Mouse (Mus musculus) adrenal gland, adult 18-20 months (tissue): ENCODE data around the gene Gdf10. TPM values are rescaled to one million over a fixed set of nuclear protein-coding genes. Genes with fewer than 3 reads are reported as not detected.

Source experiments
- DNase-seq, 2 experiments: peaks; one replicate each; pipeline ENCODE4 v3.0.0; 2021 to 2022; ENCODE audit warnings: low spot score in 2 of 2
- long read RNA-seq, 2 experiments: library from polyadenylated mRNA; stranded (forward); transcript quantifications; one replicate each; pipeline ENCODE4 v2.0.0; 2021
- total RNA-seq, 2 experiments: library from RNA; stranded (reverse); gene quantifications; 1 replicate in 1 of 2; 2 replicates in 1 of 2; pipeline ENCODE4 v1.2.3; 2021

Gdf10 gene
- total RNA-seq, result 10 to 100 TPM in 1 of 2 experiments, 1 to 10 TPM in 1; 7.2 to 10.6 TPM
- long read RNA-seq, experiment 1, full-length matches to known transcripts, result 15 of 18 reads
- long read RNA-seq, experiment 1, partial matches to known transcripts, result 3 of 18 reads
- long read RNA-seq, experiment 1, other reads (novel, unspliced or antisense), result 0 of 18 reads
- long read RNA-seq, experiment 2, full-length matches to known transcripts, result 4 of 8 reads
- long read RNA-seq, experiment 2, partial matches to known transcripts, result 4 of 8 reads
- long read RNA-seq, experiment 2, other reads (novel, unspliced or antisense), result 0 of 8 reads

DNA sequence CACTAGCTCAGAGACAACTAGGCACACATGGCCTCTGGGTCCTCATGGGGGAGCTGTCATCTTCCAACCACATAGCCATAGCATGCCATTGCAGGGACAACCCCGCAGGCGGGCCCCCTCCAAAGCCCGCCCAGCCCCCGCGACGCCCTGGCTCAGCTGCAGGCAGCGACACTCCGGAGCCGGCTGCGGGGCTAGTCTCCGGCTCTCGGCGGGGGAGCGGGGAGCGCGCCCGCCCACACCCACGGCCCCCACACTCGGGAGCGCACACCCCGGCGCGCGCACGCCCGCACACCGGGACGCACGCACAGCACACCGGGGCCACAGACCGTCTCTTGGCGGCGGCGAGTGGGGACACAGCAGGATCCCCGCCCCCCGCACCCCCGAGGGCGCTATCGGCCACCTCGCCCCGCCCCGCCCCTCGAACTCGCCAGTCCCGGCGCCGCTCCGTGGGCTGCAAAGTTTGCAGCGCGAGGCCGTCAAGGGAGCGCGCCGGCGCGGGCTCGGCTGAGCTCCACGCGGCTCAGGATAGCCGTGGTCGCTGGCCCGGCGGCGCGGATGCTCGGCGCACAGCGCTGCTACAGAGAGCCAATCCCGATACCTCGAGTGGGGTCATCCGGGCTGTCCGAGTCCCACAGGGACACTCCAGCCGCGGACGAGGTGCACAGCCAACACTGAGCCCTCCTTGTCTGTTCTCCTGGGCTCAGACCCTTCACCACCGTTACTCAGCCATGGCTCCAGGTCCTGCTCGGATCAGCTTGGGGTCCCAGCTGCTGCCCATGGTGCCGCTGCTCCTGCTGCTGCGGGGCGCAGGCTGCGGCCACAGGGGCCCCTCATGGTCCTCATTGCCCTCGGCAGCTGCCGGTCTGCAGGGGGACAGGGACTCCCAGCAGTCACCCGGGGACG, at the start of gene Gdf10:
Gene Gdf10 (plus strand): TSS at position 420 of the 903 bp plus-strand sequence.
- DNase-seq, result peak in 1 of 2 experiments; percentile 52

DNA sequence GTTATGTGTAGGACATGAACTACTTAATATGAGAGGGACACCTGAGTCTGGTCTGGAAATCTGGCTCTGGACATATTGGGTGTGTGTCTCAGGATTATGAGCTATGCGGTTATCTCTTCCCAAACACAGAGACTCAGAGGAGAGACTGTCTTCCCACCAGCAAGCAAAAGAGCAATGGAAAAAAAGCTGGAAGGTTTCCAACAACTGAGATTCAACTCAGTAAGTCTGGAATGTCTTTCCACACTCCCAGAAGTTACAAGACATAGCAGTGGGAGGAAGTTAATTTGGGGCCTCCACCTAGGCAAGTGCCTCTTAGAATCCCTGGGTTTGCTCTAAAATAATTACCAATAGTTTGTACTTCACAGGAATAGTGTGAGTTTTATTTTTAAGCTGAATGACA, 44.6 kb upstream of the Gdf10 start:
- DNase-seq, result no peak

DNA sequence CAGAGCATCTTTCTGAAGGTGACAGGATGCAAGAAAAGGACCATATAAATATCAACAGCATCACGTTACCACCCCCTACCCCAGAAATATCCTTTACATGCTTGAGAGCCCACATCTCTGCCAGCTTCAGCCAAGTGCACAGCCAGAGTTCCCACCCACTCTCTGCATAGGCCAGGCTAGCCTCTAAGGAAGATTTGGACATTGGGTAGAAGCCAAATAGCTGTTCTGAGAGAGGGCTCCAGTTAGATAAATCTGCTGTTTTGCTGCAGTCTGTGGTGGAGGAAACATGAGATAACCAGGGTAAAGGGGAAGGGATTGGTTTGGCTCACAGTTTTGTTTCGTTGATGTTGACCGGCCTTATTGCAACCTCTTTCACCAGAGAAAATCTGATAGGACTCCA, 43.2 kb upstream of the Gdf10 start:
- DNase-seq, result no peak

DNA sequence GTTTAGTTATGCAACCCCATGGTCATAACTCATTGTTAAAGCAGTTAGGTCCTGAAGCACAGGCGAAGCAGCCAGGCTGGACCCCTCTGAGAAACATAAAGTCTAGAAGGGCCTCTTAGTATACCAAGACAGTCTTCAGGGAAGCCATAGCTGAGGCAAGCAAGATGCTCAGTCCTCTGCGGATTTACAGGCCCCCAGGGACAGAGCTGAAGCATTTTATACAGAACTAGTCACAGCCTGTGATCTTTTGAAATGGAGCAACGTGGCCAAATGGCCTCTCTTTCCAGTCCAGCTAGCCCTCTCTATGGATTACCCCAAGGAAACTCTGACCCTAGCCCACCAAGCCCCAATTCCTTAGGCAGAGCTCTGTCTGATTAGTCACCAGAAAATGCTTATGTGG, 41.9 kb upstream of the Gdf10 start:
- DNase-seq, result no peak

DNA sequence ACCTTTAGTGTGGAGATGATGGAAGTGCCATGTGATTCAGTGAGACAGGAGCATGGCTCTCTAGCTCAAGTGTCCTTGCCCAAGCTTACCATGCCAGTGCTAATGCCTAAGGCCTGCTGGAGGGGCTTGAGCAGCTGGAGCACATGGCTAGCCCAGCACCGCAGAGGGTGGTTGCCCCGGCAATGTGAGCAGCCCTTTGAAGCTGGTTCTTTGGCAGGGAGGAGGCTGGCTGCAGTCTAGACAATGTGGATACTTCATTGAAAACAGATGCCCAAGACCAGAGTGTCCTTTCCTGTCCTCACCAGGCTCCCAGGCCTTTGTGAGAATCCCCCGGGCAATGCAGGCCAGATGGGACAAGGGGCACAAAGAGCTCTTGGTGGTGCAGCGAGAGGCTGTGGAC, 40.3 kb upstream of the Gdf10 start:
- DNase-seq, result no peak

- DNase-seq, result no peak
Observed at GRCm38 (mm10) chr14:33885466-33885865, 37.9 kb upstream of the Gdf10 start.

GRCm38 (mm10) chr14:33888387-33889035, 34.9 kb upstream of the Gdf10 start:
- no peak for DNase-seq

- DNase-seq, result no peak
Observed at GRCm38 (mm10) chr14:33889971-33890370, 33.4 kb upstream of the Gdf10 start.

DNA sequence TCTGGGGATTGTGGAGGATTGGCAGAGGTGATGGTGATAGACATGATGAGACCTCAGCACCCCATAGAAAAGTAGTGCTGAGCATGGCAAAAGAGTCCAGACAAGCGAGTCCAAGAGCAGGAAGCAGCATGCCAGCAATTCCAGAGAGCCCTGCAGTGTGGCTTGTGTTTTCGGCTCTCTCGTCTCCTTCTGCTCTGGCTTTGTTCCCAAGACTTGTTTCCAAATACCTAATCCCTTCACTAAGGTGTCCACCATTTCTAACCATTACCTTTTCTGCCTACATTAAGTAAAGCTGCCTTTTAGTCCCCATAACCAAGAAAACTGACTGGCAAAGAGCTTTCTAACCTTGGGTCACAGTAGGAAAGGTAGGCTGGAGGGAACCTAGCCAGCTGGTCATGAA, 31.9 kb upstream of the Gdf10 start:
- DNase-seq, result no peak

GRCm38 (mm10) chr14:33895777-33896176, 27.6 kb upstream of the Gdf10 start:
- no peak for DNase-seq

DNA sequence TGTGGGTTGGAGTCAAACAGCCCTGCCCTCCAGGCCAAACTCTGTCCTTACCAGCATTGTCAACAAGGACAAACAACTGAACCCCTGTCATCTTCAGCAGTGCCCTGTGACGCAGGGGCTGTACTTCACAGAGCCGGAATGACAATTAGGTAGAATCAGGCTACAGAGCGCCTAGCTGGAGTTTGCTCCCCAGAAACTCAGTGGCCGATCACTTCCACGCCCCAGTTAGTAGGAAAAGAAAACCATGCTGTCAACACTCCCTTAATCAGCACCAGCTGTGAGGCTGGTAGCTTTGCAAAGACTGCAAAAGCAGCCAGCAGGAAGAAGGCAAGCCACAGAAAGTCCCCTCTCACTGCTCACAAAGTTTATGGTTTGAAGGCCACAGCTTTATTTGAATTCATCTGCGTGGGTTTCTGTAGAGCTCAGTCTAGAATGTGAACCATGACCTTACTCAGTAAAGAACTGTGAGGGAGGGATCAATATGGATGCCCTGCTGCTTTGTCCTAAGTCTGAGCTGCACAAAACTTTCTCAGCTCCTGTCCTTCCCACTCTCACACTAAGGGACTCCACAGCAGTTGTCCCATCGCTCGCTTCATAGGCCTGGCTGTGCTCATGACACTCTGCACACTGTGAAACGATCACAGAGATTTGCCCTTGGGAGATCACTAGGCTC, 26.6 kb upstream of the Gdf10 start:
- no peak for DNase-seq

DNA sequence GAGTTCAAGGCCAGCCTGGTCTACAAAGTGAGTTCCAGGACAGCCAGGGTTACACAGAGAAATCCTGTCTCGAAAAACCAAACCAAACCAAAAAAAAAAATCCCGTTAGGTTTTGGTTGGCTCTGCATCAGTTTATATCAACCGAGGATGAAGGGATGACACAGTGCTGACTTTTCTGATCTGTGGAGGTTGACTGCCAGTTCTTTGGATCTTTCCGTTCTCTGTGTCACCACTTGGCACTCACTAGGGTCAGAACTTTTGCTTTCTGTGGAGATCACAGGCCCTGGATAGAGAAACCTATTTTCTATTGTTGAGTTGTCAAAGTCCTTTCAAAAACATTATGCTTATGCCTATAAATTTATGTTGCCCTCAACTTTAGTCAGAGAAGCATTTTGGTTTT, 20.6 kb upstream of the Gdf10 start:
- DNase-seq, result no peak

DNA sequence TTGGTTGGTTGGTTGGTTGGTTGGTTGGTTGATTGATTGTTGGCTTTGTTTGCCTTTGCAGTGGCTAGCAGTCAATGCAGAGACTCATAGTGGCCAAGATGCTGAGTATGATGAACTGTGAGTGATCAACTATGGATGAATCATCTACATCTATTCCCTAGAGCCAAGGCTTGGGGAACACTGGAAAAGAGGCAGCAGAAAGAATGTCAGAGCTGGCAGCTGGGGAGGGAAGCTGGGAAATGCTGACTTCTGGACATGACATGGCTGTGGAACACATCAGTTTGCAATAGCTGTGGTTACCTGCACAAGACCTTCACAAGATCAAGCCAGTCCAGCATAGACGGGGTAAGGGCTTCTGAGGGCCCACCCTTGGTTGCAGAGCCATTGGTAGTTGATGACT, 20.2 kb upstream of the Gdf10 start:
- DNase-seq, result no peak

DNA sequence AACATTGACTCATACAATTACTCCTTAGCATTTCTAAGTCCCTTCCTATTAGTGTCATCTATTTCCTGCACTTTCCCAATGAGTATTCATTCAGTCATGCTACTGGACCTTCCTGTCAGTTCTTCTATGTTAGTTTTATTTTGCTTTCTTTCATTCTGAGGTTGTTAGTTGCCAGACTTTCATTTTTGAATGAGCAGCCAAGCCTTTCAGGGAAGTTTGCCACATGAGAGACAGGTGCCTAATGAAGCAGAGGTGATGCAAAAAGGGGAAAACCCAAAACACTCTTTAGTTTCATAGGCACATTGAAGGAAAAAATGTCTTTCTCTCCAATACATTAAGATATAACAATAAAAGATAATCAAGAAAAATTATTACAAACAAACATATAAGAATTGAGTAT, 18.5 kb upstream of the Gdf10 start:
- no peak for DNase-seq

GRCm38 (mm10) chr14:33913727-33914126, 9.7 kb upstream of the Gdf10 start:
- peak; percentile 58 to 66 for DNase-seq

GRCm38 (mm10) chr14:33914206-33914605, 9.2 kb upstream of the Gdf10 start:
- DNase-seq, result no peak

- no peak for DNase-seq
Observed at GRCm38 (mm10) chr14:33920727-33921559, 2.4 kb upstream of the Gdf10 start.

DNA sequence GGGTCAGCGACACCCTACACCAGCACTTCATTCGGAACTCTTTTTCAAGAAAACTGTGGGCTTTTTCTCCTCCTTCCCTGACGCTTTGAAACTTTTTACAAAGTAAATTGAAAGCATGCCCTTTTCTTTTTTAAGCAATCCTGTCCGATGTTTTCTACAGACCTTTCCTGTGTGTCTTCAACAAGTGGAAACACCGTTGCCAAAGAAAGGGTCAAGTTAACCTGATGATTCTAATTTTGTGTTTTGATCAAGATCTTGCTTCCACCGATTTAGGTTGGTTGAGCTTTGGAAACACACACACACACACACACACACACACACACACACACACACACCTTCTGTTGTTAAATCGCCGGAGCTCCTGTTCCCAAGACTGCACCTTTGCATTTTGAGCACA, 618 bp upstream of the Gdf10 start:
- DNase-seq, result no peak

- no peak for DNase-seq
Observed at GRCm38 (mm10) chr14:33931853-33932252, 8.5 kb downstream of the Gdf10 start.

DNA sequence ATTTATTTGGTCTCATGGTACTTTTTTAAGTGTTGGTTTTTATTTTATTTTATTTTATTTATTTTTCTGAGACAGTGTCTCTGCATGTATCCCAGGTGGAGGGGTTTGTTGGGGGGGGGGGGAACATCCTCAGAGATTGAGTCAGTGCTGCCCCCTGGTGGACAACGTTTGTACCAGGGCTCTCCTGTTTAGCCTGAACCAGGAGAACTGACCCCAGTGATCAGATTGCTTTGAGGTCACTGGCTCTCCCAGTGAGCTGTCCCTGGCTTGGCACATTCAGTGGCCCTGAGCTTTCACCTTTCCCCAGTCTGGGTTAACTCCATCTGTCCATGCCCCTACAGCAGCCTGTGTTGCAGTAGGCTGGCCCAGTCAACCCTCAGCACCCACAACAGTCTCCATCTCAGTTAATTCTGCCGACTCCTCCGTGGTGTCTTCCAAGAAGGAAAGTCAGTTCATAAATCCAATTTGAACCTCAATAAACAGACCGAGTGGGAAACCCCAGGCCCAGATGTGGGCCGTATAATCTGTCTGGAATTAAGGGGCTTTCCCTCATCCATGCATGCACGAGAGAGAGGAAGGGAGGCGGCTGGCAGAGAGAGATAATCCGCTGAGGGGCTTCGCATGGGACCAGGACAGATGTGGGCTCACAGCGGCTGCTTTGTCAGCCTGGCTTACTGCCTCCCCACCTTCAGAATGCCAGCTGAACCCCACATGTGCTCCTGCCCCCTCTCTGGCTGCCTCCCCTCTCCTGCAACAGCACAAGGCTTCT, 9.7 kb downstream of the Gdf10 start:
- DNase-seq, result peak; percentile 66 to 74
